Mouse (Mus musculus) adrenal gland, postnatal 36 days (tissue): ENCODE data around the gene Csrnp3. TPM values are rescaled to one million over a fixed set of nuclear protein-coding genes. Genes with fewer than 3 reads are reported as not detected.

Source experiments
- DNase-seq, 2 experiments: peaks; one replicate each; pipeline ENCODE4 v3.0.0; 2021; ENCODE audit warnings: mixed read lengths in 1 of 2
- total RNA-seq, 2 experiments: library from RNA; stranded (reverse); gene quantifications; 2 replicates each; pipeline ENCODE4 v1.2.3; 2021

The Csrnp3 gene
- total RNA-seq, 2 experiments from 2014 or later: 0.33 to 0.69 TPM

DNA sequence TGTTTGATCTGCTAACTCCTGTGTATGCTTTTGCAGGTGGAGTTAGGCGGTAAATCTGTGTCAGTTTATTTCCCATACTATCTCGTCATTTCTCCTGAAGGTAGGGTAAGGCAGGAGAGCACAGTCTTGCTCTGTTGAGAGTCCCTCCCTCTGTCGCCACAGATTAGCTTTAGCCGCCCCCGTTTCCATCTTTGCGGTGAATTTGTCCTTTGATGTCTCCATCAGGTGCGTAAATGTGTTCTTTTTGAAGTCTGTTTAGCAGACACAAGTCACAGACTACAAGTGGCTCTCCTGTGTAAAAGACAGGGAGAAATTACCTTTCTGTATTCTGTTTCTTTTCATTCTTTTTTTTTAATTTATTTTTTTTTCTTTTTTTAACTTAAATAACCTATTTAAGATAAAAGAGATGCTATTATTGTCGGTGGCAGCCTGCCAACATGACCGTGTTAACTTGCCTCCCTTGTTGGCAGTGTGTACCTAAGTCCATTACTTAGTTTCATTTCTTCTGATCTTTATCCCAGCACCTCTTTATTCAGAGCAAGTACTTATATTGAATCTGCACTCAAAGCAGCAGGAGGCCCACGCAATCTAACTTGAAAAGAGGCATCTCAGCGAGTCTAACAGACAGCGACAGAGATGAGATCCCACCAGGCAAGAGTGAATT lies 25.5 kb downstream of the Csrnp3 start:
- no peak for DNase-seq

DNA sequence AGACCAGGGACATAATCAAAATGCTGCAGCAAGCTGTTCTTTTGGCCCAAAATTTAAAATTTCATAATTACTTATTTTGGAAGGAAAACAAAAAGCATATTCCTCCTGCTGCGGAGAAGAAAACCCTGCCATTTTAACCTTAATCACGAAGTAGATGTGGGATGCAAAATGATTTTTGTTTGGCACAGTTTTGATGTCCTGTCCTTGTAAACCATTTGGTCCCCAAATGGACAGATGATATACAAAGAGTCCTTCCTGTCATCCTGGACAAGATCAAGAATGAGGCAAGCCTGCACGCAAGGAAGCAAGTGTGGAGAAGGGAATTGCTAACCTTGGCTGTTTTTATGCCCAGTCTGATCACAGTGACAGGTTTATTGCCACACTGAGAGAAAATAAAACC lies 46.0 kb downstream of the Csrnp3 start:
- DNase-seq: no peak

DNA sequence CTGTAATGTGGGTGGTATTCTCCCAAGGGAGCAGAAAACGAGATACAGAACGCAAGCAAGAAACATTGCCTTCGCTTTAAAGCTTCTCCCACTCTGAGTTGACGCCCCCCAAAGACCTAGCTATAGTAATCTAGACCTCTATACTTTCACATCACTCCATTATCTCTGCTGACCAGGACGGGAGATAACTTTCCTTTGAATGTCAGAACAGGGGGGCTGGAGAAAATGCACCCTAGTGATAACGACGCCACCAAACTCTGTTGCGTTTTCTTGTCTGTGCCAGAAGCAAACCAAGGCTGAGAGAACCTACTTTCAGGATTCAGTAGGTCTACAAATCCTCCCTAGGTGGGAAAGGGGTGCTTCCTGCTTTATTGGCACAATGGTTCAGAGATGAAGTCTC lies 47.7 kb downstream of the Csrnp3 start:
- DNase-seq: no peak

DNA sequence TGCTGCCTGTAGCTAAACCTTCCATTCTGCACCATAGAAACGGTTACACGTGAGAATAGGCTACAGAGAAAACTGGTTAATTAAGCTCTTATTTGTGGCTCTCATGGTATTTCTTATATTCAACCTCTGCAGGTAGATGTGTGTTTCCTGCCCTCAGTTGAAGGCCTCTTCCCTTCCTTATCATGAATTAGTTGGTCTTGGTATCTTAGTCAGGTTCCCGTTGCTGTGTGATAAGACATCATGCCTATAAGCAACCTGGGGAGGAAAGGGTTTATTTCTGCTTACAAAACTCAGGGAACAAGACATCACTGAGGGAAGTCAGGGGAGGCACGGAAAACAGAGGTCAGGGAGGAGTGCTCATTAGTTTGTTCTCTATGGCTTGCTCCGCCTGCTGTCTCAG lies 48.7 kb downstream of the Csrnp3 start:
- no peak for DNase-seq

DNA sequence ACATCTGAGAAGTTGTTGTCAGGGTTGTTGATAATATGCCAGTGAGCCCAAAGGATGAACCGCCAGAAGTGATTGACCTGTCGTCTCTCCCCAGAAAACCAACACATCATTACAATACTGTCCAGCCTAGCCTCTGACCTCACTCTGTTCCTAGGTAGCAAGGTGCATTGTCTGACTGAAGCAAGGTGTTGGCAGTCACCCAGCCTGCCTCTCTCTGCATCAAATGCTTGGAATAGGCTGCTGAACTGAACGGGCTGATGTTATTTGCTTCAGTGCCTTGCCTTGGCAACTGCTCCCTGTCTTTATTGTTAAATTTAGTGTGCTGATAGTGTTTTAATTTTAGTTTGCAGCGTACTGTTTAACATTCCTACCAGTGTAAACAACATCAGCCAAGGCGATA lies 51.0 kb downstream of the Csrnp3 start:
- DNase-seq: no peak

- DNase-seq: no peak
Measured at GRCm38 (mm10) chr2:65897084-65897483, 51.5 kb downstream of the Csrnp3 start.

- no peak for DNase-seq
Measured at GRCm38 (mm10) chr2:65899478-65899877, 53.9 kb downstream of the Csrnp3 start.

GRCm38 (mm10) chr2:65908526-65908925 lies 63.0 kb downstream of the Csrnp3 start:
- no peak for DNase-seq

- no peak for DNase-seq
Measured at GRCm38 (mm10) chr2:65909724-65910521, 64.4 kb downstream of the Csrnp3 start.

DNA sequence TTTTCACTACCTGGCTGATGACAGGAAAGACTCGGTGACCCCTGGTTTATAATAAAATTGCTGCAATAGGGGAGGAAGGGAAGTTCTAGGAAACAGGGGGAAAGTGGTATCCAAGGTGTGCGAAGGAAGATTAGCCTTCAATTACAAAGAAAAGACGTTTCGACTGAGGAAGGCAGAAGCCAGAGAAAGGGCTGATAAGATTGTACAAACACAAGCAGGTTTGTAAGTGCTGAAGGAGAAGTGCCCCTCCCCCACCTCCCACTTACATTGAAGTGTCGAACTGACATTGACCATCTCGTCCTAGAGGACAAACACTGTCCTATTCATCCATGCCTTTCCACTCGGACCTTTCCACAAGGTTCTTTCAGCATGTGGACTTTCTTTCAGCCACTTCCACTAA lies 70.4 kb downstream of the Csrnp3 start:
- DNase-seq: no peak

DNA sequence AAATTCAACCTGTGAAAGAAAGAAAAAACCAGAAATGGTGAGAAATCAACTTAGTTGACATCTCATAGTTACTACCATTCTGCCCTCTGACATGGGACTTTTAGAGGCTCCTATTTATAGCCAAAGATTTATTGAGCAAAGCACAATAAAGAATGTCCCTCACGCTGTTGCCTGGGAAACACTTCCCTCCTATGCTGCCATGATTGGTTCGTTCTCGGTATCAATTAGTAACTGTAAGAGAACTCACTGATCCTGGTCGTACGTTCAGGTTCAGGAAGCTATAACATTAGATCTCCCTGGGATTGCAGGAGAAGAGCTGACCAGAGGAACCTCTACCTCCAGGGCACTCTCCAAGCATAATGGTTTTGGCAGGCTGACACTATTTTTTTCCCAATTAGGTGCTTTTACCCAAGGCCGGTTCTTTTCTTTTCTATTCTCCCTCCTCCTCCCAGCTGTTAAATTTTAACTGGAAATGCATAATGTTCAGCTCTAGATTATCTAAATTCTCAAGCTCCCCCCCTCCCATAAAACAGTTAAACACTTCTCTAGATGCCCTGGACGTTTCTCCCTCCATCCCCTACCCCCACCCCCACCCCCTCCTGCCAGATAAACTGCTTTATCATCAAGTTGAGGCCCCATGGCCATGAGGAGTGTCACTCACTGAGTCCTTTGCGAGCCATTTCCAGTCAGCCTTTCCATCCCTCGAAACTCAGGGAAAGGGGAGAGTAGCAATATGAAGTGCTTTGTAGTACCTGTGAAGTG lies 75.3 kb downstream of the Csrnp3 start:
- no peak for DNase-seq

GRCm38 (mm10) chr2:65925363-65925941 lies 79.9 kb downstream of the Csrnp3 start:
- no peak for DNase-seq

- DNase-seq: no peak
Measured at GRCm38 (mm10) chr2:65926935-65927708, 81.6 kb downstream of the Csrnp3 start.

- DNase-seq: no peak
Measured at GRCm38 (mm10) chr2:65929286-65929685, 83.7 kb downstream of the Csrnp3 start.

DNA sequence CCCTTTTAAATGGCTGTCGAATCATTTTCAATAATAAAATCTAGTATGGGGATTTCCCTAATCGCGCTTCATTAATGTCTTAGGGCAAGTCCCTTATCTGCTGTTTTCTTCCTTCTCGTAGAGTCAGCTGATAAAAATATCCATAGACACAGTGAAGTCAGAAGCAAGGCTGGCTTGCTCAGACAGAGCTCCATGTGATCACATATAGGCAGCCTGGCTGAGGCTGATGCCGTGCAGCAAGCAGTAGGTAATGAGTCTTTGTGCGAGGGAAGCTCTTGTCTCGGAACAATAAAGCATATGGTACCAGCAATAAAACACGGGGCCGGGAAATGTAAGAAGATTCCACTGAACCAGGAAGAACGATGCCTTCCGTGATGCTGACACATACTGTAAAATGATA lies 84.4 kb downstream of the Csrnp3 start:
- no peak for DNase-seq

- DNase-seq: no peak
Measured at GRCm38 (mm10) chr2:65931313-65931712, 85.7 kb downstream of the Csrnp3 start.

DNA sequence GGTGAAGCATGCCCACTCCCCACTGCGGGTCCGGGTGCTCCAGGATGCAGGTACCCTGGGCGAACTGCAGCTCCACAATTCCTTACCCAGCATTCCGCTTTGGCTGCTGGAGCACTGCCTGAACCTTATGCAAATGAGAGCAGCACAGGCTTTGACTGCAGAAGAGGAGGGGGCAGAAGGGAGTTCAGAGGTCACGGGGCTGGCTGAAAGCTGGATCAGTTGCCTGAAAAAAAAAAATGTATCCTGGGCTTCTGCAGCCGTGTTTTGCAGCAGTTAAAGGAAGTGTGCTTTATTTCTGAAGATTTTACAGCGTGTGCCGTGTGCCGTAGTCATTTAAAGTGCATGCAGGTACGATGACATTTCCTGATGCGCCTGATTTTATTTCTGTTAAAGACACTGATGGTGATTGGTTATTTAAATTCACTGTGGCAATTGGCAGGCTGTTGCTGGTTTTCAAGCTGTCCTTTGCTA lies 86.3 kb downstream of the Csrnp3 start:
- DNase-seq: peak; percentile 29 to 38

DNA sequence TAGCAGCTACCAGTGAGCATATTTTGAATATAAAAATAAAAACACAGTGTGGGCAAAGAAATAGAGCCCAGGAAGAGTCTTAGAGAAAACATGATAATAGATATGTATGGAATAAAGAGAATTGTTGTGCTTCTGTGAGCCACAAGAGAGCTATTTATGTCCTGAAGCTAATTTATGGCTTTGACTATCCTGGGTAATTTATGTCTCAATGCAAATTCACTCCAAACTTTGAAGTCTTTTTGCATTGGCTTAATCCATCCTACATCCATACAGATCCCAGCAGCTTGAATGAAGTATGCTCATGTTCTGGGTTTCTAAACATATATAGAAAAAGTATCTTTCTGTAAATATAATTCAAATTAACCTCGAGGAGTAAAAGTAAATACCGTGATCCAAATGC lies 88.5 kb downstream of the Csrnp3 start:
- DNase-seq: no peak

GRCm38 (mm10) chr2:65938900-65939299 lies 93.3 kb downstream of the Csrnp3 start:
- DNase-seq: no peak

DNA sequence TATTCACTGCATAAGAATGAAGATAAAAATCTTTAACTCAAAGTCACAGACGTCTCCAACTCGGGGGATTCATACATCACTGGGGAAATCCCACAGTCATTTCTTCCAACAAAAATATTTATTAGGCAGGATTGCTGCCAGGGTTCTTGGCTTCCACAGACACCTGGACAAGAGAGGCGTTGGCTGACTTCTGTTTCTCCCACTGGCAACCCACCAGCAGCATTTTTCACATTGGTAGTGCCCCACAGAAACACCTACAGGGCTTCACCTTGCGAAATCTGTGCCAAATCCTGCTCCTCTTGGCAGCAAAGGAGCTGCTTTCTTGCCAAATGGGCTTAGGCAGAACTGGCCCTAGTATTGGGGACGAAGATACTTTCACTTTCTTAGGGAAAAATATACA lies 94.8 kb downstream of the Csrnp3 start:
- DNase-seq: no peak

DNA sequence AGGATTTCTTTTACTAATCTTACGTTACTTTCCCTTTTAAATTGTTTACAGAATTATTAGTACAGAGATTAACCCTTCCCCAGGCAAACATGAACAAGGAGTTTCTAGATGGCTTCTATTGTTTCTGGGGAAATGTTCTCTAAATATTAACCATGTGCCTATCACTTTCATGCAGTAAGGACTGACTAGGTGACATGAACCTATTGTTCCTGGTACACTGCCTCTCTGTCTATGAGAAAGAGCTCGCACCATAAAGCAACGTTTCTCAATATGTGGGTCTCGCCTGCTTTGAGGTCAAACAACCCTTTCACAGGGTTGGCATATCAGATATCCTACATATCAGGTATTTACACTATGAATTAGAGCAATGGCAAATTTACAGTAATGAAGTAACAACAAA lies 96.8 kb downstream of the Csrnp3 start:
- DNase-seq: no peak

- no peak for DNase-seq
Measured at GRCm38 (mm10) chr2:65948808-65949207, 103.2 kb downstream of the Csrnp3 start.
